Mouse (Mus musculus) liver, embryonic 14.5 days (tissue): ENCODE results near the gene Asl. TPM values are rescaled to one million over a fixed set of nuclear protein-coding genes. Genes with fewer than 3 reads are reported as not detected.
"Not testable (repeated sequence)": the region's sequence is repeated elsewhere in the genome, so short reads cannot be mapped to it uniquely, and the experiment has no call there.

ENCODE experiments used
- ATAC-seq: fragments of 200-750 bp; cut with Nextera tagmentation; 2 replicates; pipeline ENCODE4 v1.8.0; 2017; ENCODE audit warnings: moderate number of reproducible peaks, mild to moderate bottlenecking, moderate library complexity; ENCODE audit not compliant: insufficient read depth
- DNase-seq, 3 experiments: peaks; one replicate each; pipeline ENCODE4 v3.0.0-alpha.2; 2012 to 2013; ENCODE audit warnings: low read depth in 3 of 3, low spot score in 3 of 3
- H3K27ac ChIP-seq: fragments of 300-500 bp; sonication (generic); 2 replicates; pipeline ENCODE4 v1.5.1; 2014; ENCODE audit warnings: moderate library complexity, mild to moderate bottlenecking, control low read depth, inconsistent platforms
- H3K27me3 ChIP-seq: fragments of 300-500 bp; sonication (generic); 2 replicates; pipeline ENCODE4 v1.6.1; 2014; ENCODE audit warnings: mild to moderate bottlenecking, low read length, moderate library complexity; ENCODE audit not compliant: control insufficient read depth, insufficient read depth
- H3K36me3 ChIP-seq: fragments of 300-500 bp; sonication (generic); replicated peaks from 2 replicates; pipeline ENCODE4 v1.6.1; 2014; ENCODE audit warnings: low read depth; ENCODE audit not compliant: control insufficient read depth, insufficient read depth
- H3K4me1 ChIP-seq, 2 experiments: fragments of 200-500 bp in 1 of 2; fragments of 300-500 bp in 1 of 2; sonication (generic) in 1 of 2; replicated peaks; 2 replicates each; pipeline ENCODE4 v1.6.1; 2012 to 2014; ENCODE audit warnings: antibody characterized with exemption in 1 of 2, inconsistent platforms in 1 of 2, low read length in 1 of 2; ENCODE audit not compliant: control insufficient read depth in 2 of 2, insufficient read depth in 2 of 2
- H3K4me2 ChIP-seq: fragments of 300-500 bp; sonication (generic); 2 replicates; pipeline ENCODE4 v1.6.1; 2014; ENCODE audit warnings: low read depth, mild to moderate bottlenecking, control low read depth, moderate library complexity
- H3K4me3 ChIP-seq, 2 experiments: fragments of 200-500 bp in 1 of 2; fragments of 300-500 bp in 1 of 2; sonication (generic) in 1 of 2; 2 replicates each; pipeline ENCODE4 v1.5.1; 2012 to 2014; ENCODE audit warnings: low read depth in 2 of 2, low read length in 2 of 2, mild to moderate bottlenecking in 2 of 2, control low read depth in 1 of 2, inconsistent platforms in 1 of 2, moderate library complexity in 1 of 2; ENCODE audit not compliant: insufficient read depth in 1 of 2
- H3K9ac ChIP-seq: fragments of 300-500 bp; sonication (generic); replicated peaks from 2 replicates; pipeline ENCODE4 v1.6.1; 2014; ENCODE audit warnings: mild to moderate bottlenecking, control low read depth, moderate library complexity
- H3K9me3 ChIP-seq: fragments of 300-500 bp; sonication (generic); 2 replicates; pipeline ENCODE4 v1.6.1; 2016; ENCODE audit warnings: low read length, mixed read lengths; ENCODE audit not compliant: control insufficient read depth
- CTCF ChIP-seq: IDR thresholded peaks from 2 replicates; pipeline ENCODE4 v1.5.1; 2016; ENCODE audit warnings: antibody characterized with exemption, low read depth, control low read depth
- EP300 ChIP-seq: IDR thresholded peaks from 2 replicates; pipeline ENCODE4 v1.6.1; 2016; ENCODE audit warnings: antibody characterized with exemption, low read depth
- WGBS: fragments of 180-500 bp; shearing (Covaris S2); extraction: QIAGEN DNeasy Blood & Tissue Kit; methylation state at CpG from one replicate; pipeline ENCODE4 v1.1.7; 2014; ENCODE audit not compliant: insufficient replicate concordance; 5-methylcytosine and 5-hydroxymethylcytosine counted together
- polyA plus RNA-seq, 2 experiments: library from polyadenylated mRNA; depleted of rRNA in 1 of 2; stranded (reverse) in 1 of 2; unstranded in 1 of 2; fragments of >200 nt; fragmentation: Nextera tagmentation in 1 of 2; extraction: Ambion mirVana in 1 of 2; gene quantifications; 2 replicates each; pipeline versions ENCODE4 v1.2.1 to v1.2.3; 2012 to 2014

The Asl gene
- polyA plus RNA-seq, 2 experiments, result 30.4 to 39.8 TPM

GRCm38 (mm10) chr5:130041262-130041661 lies 12.2 kb upstream of the Asl start:
- Histone ChIP-seq H3K9me3 (no peaks in the 10 kb centered on the region), H3K36me3 (peaks cover 37% of the 10 kb centered on the region), H3K27me3 (no peaks in the 10 kb centered on the region), H3K27ac (no peak overlapping the region), H3K4me1 (no peaks in the 10 kb centered on the region; a peak in 1 of 4 replicates), H3K9ac (no peak overlapping the region), H3K4me2 (no peak overlapping the region), H3K4me3 (no peak overlapping the region)
- 67% methylated on average over 4 of the region's 4 CpGs for WGBS
- no peak for ATAC-seq
- TF ChIP-seq EP300, result no peak
- no peak for TF ChIP-seq CTCF
- no peak for DNase-seq

- Histone ChIP-seq H3K9ac (no peak overlapping the region), H3K9me3 (no peaks in the 10 kb centered on the region), H3K27me3 (no peaks in the 10 kb centered on the region), H3K4me3 (no peak overlapping the region), H3K4me2 (no peak overlapping the region), H3K4me1 (no peaks in the 10 kb centered on the region; a peak in 1 of 4 replicates), H3K36me3 (peaks cover 37% of the 10 kb centered on the region), H3K27ac (no peak overlapping the region)
- ATAC-seq (no peak), DNase-seq (no peak)
- 84% methylated on average over 4 of the region's 4 CpGs for WGBS
- TF ChIP-seq CTCF, result no peak
- no peak for TF ChIP-seq EP300
These were observed 11.8 kb upstream of the Asl start for GRCm38 (mm10) chr5:130040797-130041196.

- Histone ChIP-seq H3K4me1 (peaks cover 6 to 9% of the 10 kb centered on the region in 2 experiments), H3K9me3 (no peaks in the 10 kb centered on the region), H3K4me2 (no peak overlapping the region), H3K9ac (no peak overlapping the region), H3K36me3 (peaks cover 38% of the 10 kb centered on the region), H3K27me3 (no peaks in the 10 kb centered on the region), H3K4me3 (no peak overlapping the region), H3K27ac (no peak overlapping the region)
- DNase-seq (peak; percentile 28 to 44 (median 37)), ATAC-seq (no peak)
- peak; percentile 92 for TF ChIP-seq CTCF
- TF ChIP-seq EP300, result no peak
- WGBS, result 64% methylated on average over 19 of the region's 19 CpGs
These were observed 8.9 kb upstream of the Asl start for GRCm38 (mm10) chr5:130037752-130038455.

GRCm38 (mm10) chr5:130036300-130036699 lies 7.3 kb upstream of the Asl start:
- not testable (repeated sequence) for H3K4me2 ChIP-seq, ATAC-seq, H3K9me3 ChIP-seq, H3K4me1 ChIP-seq, DNase-seq, H3K27me3 ChIP-seq, H3K27ac ChIP-seq, H3K9ac ChIP-seq, H3K4me3 ChIP-seq
- peaks cover 25% of the 10 kb centered on the region for H3K36me3 ChIP-seq
- TF ChIP-seq CTCF, result peak; percentile 56
- 58% methylated on average over 2 of the region's 2 CpGs for WGBS

- Histone ChIP-seq H3K4me2 (no peak overlapping the region), H3K36me3 (peaks cover 12% of the 10 kb centered on the region), H3K27ac (no peak overlapping the region), H3K9me3 (no peaks in the 10 kb centered on the region), H3K9ac (no peak overlapping the region), H3K4me3 (no peak overlapping the region), H3K27me3 (no peaks in the 10 kb centered on the region), H3K4me1 (peaks cover 6 to 18% of the 10 kb centered on the region in 2 experiments)
- peak; percentile 38; the same call in 1 of the 2 replicates for TF ChIP-seq EP300
- TF ChIP-seq CTCF, result no peak
- WGBS, result 46% methylated on average over 2 of the region's 2 CpGs
- ATAC-seq (peak; percentile 37; the same call in 1 of the 2 replicates), DNase-seq (no peak)
These were observed 4.8 kb upstream of the Asl start for GRCm38 (mm10) chr5:130033869-130034268.
